Mouse (Mus musculus) thymus, adult 2 months (tissue): ENCODE data around the gene Usp5.

Experiments
- CTCF ChIP-seq: fragments of 200-500 bp; IDR thresholded peaks from 2 replicates; pipeline ENCODE4 v1.5.1; 2012; ENCODE audit warnings: mild to moderate bottlenecking, control low read depth, low read length, moderate library complexity, borderline replicate concordance; ENCODE audit not compliant: control insufficient read depth, poor library complexity, insufficient read depth; ENCODE audit errors: extremely low read depth
- POLR2A ChIP-seq: fragments of 200-500 bp; IDR thresholded peaks from 2 replicates; pipeline ENCODE4 v1.6.1; 2012; ENCODE audit warnings: mild to moderate bottlenecking, low read length, control low read depth, moderate library complexity; ENCODE audit not compliant: control insufficient read depth, poor library complexity, insufficient read depth; ENCODE audit errors: extremely low read depth

DNA sequence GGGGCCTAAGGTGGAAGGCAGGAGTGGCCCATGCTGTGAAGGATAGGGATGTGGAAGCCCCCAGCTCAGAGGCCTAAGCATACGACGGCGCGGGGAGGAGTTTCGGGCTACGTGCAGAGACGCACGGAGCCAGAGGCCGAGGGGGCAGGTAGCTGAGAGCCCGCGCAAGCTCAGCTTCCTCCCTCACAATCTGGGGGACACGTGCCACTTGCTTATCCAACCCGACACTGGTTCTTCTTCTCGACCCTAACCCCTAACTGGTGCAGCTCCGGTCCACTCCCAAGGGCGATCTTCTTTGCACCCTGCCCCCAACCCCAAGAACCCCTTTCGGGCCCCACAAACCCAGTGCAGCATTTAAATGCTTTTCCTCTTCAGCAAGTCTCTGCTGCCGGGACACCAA, 15.8 kb downstream of the Usp5 start:
- TF ChIP-seq POLR2A (no peak), CTCF (no peak)
